In genomic region chr5:70843096-70843734, GRCm38 (mm10) we compare ENCODE assay signal across 9 mouse cellular contexts. TPM values are rescaled to one million over a fixed set of nuclear protein-coding genes. Genes with fewer than 3 reads are reported as not detected.
DNase-seq lines count a peak whose midpoint lies in the region; ATAC-seq and TF ChIP-seq lines count a peak whose summit lies in the region.
"Had no signal": no experiment of that assay in that cellular context is flagged by ENCODE, and none has a peak within 500 bp of the region (broad histone marks: within the 10 kb centered on the region; RNA-seq: fewer than 3 reads in every experiment).

No protein-coding gene starts in this region.

- 22% methylated on average over 11 of the region's 11 CpGs for WGBS in heart, postnatal 0 days
- 8% methylated on average over 11 of the region's 11 CpGs for WGBS in hindbrain, embryonic 10.5 days

- H3K36me3 ChIP-seq in heart, postnatal 0 days (replicated peaks; ENCODE audit: control insufficient read depth, insufficient read depth, low read length): no peaks in the 10 kb centered on the region
- no peaks in the 10 kb centered on the region for H3K36me3 ChIP-seq in hindbrain, embryonic 10.5 days
- H3K36me3 ChIP-seq: liver, embryonic 15.5 days had no signal

- peak overlapping the region; percentile 36; the same call in 1 of the 2 replicates for H3K4me2 ChIP-seq in heart, postnatal 0 days (ENCODE audit: low read depth, low read length)
- H3K4me2 ChIP-seq: liver, embryonic 15.5 days had no signal

- no peak for ATAC-seq in heart, postnatal 0 days (ENCODE audit: insufficient read depth, low read depth)
- ATAC-seq in megakaryocyte, adult 5-6 weeks (ENCODE audit: poor library complexity, severe bottlenecking): no peak

- H3K9me3 ChIP-seq in heart, postnatal 0 days (replicated peaks; ENCODE audit: control insufficient read depth, low read length): no peaks in the 10 kb centered on the region
- no peaks in the 10 kb centered on the region for H3K9me3 ChIP-seq in hindbrain, embryonic 10.5 days
- H3K9me3 ChIP-seq: liver, embryonic 15.5 days had no signal

- H3K9ac ChIP-seq in heart, postnatal 0 days (replicated peaks; ENCODE audit: low read depth, low read length): no peak overlapping the region
- H3K9ac ChIP-seq: liver, embryonic 15.5 days had no signal

- no peak overlapping the region for H3K27ac ChIP-seq in heart, postnatal 0 days (ENCODE audit: low read depth)
- H3K27ac ChIP-seq in hindbrain, embryonic 10.5 days: peak overlapping the region; percentile 16; the same call in 1 of the 2 replicates
- H3K27ac ChIP-seq: liver, embryonic 15.5 days had no signal

- no peaks in the 10 kb centered on the region for H3K27me3 ChIP-seq in heart, postnatal 0 days (ENCODE audit: control insufficient read depth, insufficient read depth, low read length)
- H3K27me3 ChIP-seq in hindbrain, embryonic 10.5 days (ENCODE audit: insufficient read depth, poor library complexity, severe bottlenecking): no peaks in the 10 kb centered on the region
- H3K27me3 ChIP-seq: liver, embryonic 15.5 days had no signal

- H3K4me3 ChIP-seq in heart, postnatal 0 days (ENCODE audit: low read depth, low read length): no peak overlapping the region
- H3K4me3 ChIP-seq in hindbrain, embryonic 10.5 days: peak overlapping the region; percentile 58
- H3K4me3 ChIP-seq: liver, embryonic 15.5 days had no signal

- TF ChIP-seq EP300 in heart, postnatal 0 days (IDR thresholded peaks at IDR 0.05; ENCODE audit: low read depth): no peak

- intact Hi-C loops in heart, postnatal 25 days (cut with DNase I): no loop called here
- intact Hi-C loops in left cerebral cortex, postnatal 14 days (cut with DNase I): no loop called here
- intact Hi-C loops in gastrocnemius, postnatal 14 days (cut with DNase I; ENCODE audit: low total_unique reads): no loop called here

- no peaks in the 10 kb centered on the region for H3K4me1 ChIP-seq in heart, postnatal 0 days (ENCODE audit: control insufficient read depth, insufficient read depth)
- peaks cover 8% of the 10 kb centered on the region for H3K4me1 ChIP-seq in hindbrain, embryonic 10.5 days (replicated peaks)
- H3K4me1 ChIP-seq: liver, embryonic 15.5 days had no signal

- DNase-seq in heart, postnatal 0 days (ENCODE audit: low spot score): no peak
- DNase-seq in heart, postnatal 25 days (ENCODE audit: low spot score): no peak
- peak; percentile 22 to 61 for DNase-seq in cerebellum, postnatal 4 days (ENCODE audit: low spot score in 2 of 2)
- peak; percentile 76 for DNase-seq in hindbrain, embryonic 10.5 days (ENCODE audit: low spot score)
- peak; percentile 75 to 91 for DNase-seq in left cerebral cortex, postnatal 14 days (ENCODE audit: low spot score in 2 of 2)
- DNase-seq in retina, postnatal 7 days (ENCODE audit: low read depth, low spot score): peak; percentile 46
- DNase-seq in gastrocnemius, postnatal 14 days: no peak

- no peak for TF ChIP-seq CTCF in heart, postnatal 0 days (IDR thresholded peaks at IDR 0.05; ENCODE audit: low read depth)

RNA-seq across cellular contexts. Expression of gene Gabrg1, which starts 0.8 kb away (rescaled TPM):
- not detected in 2 replicates for total RNA-seq in heart, postnatal 0 days (2014; rRNA removed; ENCODE audit: low replicate concordance)
- polyA plus RNA-seq in heart, postnatal 0 days (2015; fragmentation: Nextera tagmentation; extraction: Ambion mirVana): 0.03 TPM in 1 of 2 replicates, not detected in the other
- total RNA-seq in heart, postnatal 25 days (2021): not detected
- polyA plus RNA-seq in hindbrain, embryonic 10.5 days (2016; fragmentation: Nextera tagmentation; extraction: Ambion mirVana): 0.66 and 0.82 TPM in 2 replicates
- 10 to 100 TPM; 16.6 to 22.5 TPM for total RNA-seq in left cerebral cortex, postnatal 14 days (2021)
- total RNA-seq in megakaryocyte, adult 5-6 weeks (2015): not detected in 2 replicates
- not detected in 2 replicates for total RNA-seq in megakaryocyte, adult 5-6 weeks (2017)
- total RNA-seq in gastrocnemius, postnatal 14 days (2021): not detected
- polyA plus RNA-seq: liver, embryonic 15.5 days had no signal

Comparison
In these comparisons a context has a peak if more than half of its experiments do, and no peak if none do; other contexts are left out.
1. DNase-seq: peak in cerebellum, postnatal 4 days (2 of 2), hindbrain, embryonic 10.5 days (single experiment), left cerebral cortex, postnatal 14 days (2 of 2) and retina, postnatal 7 days (single experiment); none in heart, postnatal 0 days (single experiment), heart, postnatal 25 days (single experiment) and gastrocnemius, postnatal 14 days (single experiment).
2. RNA of gene Gabrg1, which starts 0.8 kb away (total RNA-seq): 16.6 to 22.5 TPM in left cerebral cortex, postnatal 14 days; not detected in gastrocnemius, postnatal 14 days, not detected in heart, postnatal 0 days, not detected in heart, postnatal 25 days and not detected in megakaryocyte, adult 5-6 weeks; every median in the first group is over 10 times any median in the second.